Mouse (Mus musculus): ENCODE results near the gene Prelp.

- TF ChIP-seq POLR2A (IDR thresholded peaks at IDR 0.05; ENCODE audit: borderline replicate concordance, insufficient read depth, low read length) (no peak), CTCF (IDR thresholded peaks at IDR 0.05; ENCODE audit: borderline replicate concordance, insufficient read depth, low read depth, low read length) (no peak)
Observed at GRCm38 (mm10) chr1:133886431-133886830, 34.8 kb downstream of the Prelp start.
